Mouse (Mus musculus) limb, embryonic 12.5 days (tissue): ENCODE data around the gene Klhl8. TPM values are rescaled to one million over a fixed set of nuclear protein-coding genes. Genes with fewer than 3 reads are reported as not detected.
A peak's percentile ranks its signal among the peaks of the same experiment; 100 is the strongest.

Experiments
- ATAC-seq: fragments of 200-750 bp; cut with Nextera tagmentation; 2 replicates; pipeline ENCODE4 v1.8.0; 2017; ENCODE audit warnings: low read depth, moderate TSS enrichment; ENCODE audit not compliant: insufficient number of reproducible peaks, insufficient read depth, low FRiP score, low TSS enrichment
- H3K27ac ChIP-seq: fragments of 300-500 bp; sonication (generic); 2 replicates; pipeline ENCODE4 v1.5.1; 2016; ENCODE audit warnings: mild to moderate bottlenecking, moderate library complexity
- H3K27me3 ChIP-seq: fragments of 300-500 bp; sonication (generic); 2 replicates; pipeline ENCODE4 v1.6.1; 2016; ENCODE audit warnings: mild to moderate bottlenecking, moderate library complexity
- H3K36me3 ChIP-seq: fragments of 300-500 bp; sonication (generic); 2 replicates; pipeline ENCODE4 v1.6.1; 2016; ENCODE audit warnings: mild to moderate bottlenecking, moderate library complexity
- H3K4me1 ChIP-seq: fragments of 300-500 bp; sonication (generic); replicated peaks from 2 replicates; pipeline ENCODE4 v1.6.1; 2016
- H3K4me2 ChIP-seq: fragments of 300-500 bp; sonication (generic); 2 replicates; pipeline ENCODE4 v1.6.1; 2016; ENCODE audit warnings: mild to moderate bottlenecking, moderate library complexity
- H3K4me3 ChIP-seq: fragments of 300-500 bp; sonication (generic); replicated peaks from 2 replicates; pipeline ENCODE4 v1.5.1; 2016; ENCODE audit warnings: mild to moderate bottlenecking
- H3K9ac ChIP-seq: fragments of 300-500 bp; sonication (generic); replicated peaks from 2 replicates; pipeline ENCODE4 v1.6.1; 2016; ENCODE audit warnings: mild to moderate bottlenecking, moderate library complexity
- H3K9me3 ChIP-seq: fragments of 300-500 bp; sonication (generic); 2 replicates; pipeline ENCODE4 v1.6.1; 2016; ENCODE audit warnings: mild to moderate bottlenecking, moderate library complexity
- WGBS: fragments of 180-500 bp; shearing (Covaris S2); methylation state at CpG from one replicate; pipeline ENCODE4 v1.1.7; 2016; 5-methylcytosine and 5-hydroxymethylcytosine counted together
- polyA plus RNA-seq: library from polyadenylated mRNA; unstranded; fragments of >200 nt; fragmentation: Nextera tagmentation; extraction: Ambion mirVana; gene quantifications from 2 replicates; pipeline ENCODE4 v1.2.1, GENCODE M21; 2016

Klhl8 gene
- polyA plus RNA-seq, 1 experiment from 2014 or later, result 13.8 TPM

GRCm38 (mm10) chr5:103914335-103915226 is 3.5 kb upstream of the Klhl8 start:
- Histone ChIP-seq H3K4me1 (peaks cover 17% of the 10 kb centered on the region; the same call in 1 of the 2 replicates), H3K9me3 (no peaks in the 10 kb centered on the region), H3K4me3 (no peak overlapping the region), H3K9ac (no peak overlapping the region), H3K27ac (no peak overlapping the region), H3K36me3 (no peaks in the 10 kb centered on the region), H3K27me3 (no peaks in the 10 kb centered on the region), H3K4me2 (no peak overlapping the region)
- WGBS, result 69% methylated on average over 11 of the region's 11 CpGs
- ATAC-seq, result no peak

GRCm38 (mm10) chr5:103913150-103913549 is 2.1 kb upstream of the Klhl8 start:
- peaks cover 20% of the 10 kb centered on the region; the same call in 1 of the 2 replicates for H3K4me1 ChIP-seq
- no peak overlapping the region for H3K9ac ChIP-seq
- no peak overlapping the region for H3K27ac ChIP-seq
- H3K4me2 ChIP-seq, result no peak overlapping the region
- H3K27me3 ChIP-seq, result no peaks in the 10 kb centered on the region
- no peaks in the 10 kb centered on the region for H3K36me3 ChIP-seq
- whole genome bisulfite sequencing, result 61% methylated on average over 4 of the region's 4 CpGs
- ATAC-seq, result no peak
- H3K4me3 ChIP-seq, result no peak overlapping the region
- H3K9me3 ChIP-seq, result no peaks in the 10 kb centered on the region

- Histone ChIP-seq H3K27ac (no peak overlapping the region), H3K4me2 (peak overlapping the region; percentile 79), H3K27me3 (no peaks in the 10 kb centered on the region), H3K4me3 (peak overlapping the region; percentile 84), H3K36me3 (no peaks in the 10 kb centered on the region), H3K9ac (no peak overlapping the region), H3K4me1 (peaks cover 13% of the 10 kb centered on the region; the same call in 1 of the 2 replicates), H3K9me3 (no peaks in the 10 kb centered on the region)
- ATAC-seq, result no peak
- 84% methylated on average over 5 of the region's 5 CpGs for WGBS
These were observed 496 bp upstream of the Klhl8 start for GRCm38 (mm10) chr5:103911555-103911954.

GRCm38 (mm10) chr5:103910156-103910555 is 903 bp downstream of the Klhl8 start:
- H3K9me3 ChIP-seq, result no peaks in the 10 kb centered on the region
- WGBS, result 14% methylated on average over 8 of the region's 9 CpGs
- peaks cover 9% of the 10 kb centered on the region; the same call in 1 of the 2 replicates for H3K4me1 ChIP-seq
- H3K36me3 ChIP-seq, result no peaks in the 10 kb centered on the region
- H3K4me3 ChIP-seq, result peak overlapping the region; percentile 84
- H3K27me3 ChIP-seq, result no peaks in the 10 kb centered on the region
- no peak overlapping the region for H3K27ac ChIP-seq
- H3K9ac ChIP-seq, result no peak overlapping the region; the same call in 1 of the 2 replicates
- no peak for ATAC-seq
- H3K4me2 ChIP-seq, result peak overlapping the region; percentile 79

GRCm38 (mm10) chr5:103909466-103909865 is 1.6 kb downstream of the Klhl8 start:
- Histone ChIP-seq H3K4me3 (no peak overlapping the region), H3K27ac (no peak overlapping the region), H3K27me3 (no peaks in the 10 kb centered on the region), H3K4me1 (peaks cover 9% of the 10 kb centered on the region; the same call in 1 of the 2 replicates), H3K36me3 (no peaks in the 10 kb centered on the region), H3K4me2 (no peak overlapping the region), H3K9me3 (no peaks in the 10 kb centered on the region), H3K9ac (no peak overlapping the region)
- WGBS, result 76% methylated on average over 3 of the region's 3 CpGs
- ATAC-seq, result no peak

DNA sequence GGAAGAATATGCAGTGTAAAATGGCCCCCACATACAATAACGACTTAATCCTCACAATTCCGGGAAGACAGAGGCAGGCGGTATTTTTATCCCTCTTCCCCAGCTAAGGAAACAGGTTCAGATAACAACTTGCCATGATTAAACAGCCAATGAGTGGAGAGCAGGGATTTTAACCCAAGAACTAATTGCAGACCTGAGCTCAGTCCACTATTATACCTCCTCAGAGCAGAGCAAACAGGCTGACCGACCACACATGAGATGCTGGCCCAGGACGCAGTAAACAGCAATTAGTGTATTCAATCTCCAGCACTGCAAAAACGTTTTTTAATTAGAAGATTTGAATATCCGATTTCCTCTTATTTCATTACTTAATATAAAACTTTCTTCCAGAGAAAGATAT is 2.2 kb downstream of the Klhl8 start:
- Histone ChIP-seq H3K9ac (no peak overlapping the region), H3K4me1 (peaks cover 9% of the 10 kb centered on the region; the same call in 1 of the 2 replicates), H3K36me3 (no peaks in the 10 kb centered on the region), H3K27ac (no peak overlapping the region), H3K9me3 (no peaks in the 10 kb centered on the region), H3K4me2 (no peak overlapping the region), H3K4me3 (no peak overlapping the region), H3K27me3 (no peaks in the 10 kb centered on the region)
- ATAC-seq, result no peak
- WGBS, result 37% methylated on average over 7 of the region's 7 CpGs

DNA sequence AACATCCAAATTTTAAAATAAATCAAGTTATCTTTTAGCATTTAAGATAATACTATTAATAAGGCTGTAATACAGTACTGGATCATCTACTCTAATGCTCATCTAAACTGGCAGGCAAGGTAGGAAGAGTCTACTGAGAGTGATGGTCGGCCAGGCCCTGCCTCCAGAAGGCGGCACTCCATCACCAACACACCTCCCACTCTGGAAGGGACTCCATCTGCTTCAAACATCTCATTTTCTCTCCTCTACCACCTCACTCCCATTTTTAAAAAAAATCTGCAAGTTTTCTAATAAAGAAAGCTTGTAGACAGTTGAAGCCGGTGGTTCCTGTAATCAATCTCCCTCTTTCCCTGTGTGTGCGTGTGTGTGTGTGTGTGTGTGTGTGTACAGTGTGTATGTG is 3.2 kb downstream of the Klhl8 start:
- WGBS, result 82% methylated on average over 4 of the region's 4 CpGs
- ATAC-seq, result no peak
- H3K4me1 ChIP-seq, result peaks cover 9% of the 10 kb centered on the region; the same call in 1 of the 2 replicates

GRCm38 (mm10) chr5:103906173-103906572 is 4.9 kb downstream of the Klhl8 start:
- Histone ChIP-seq H3K27me3 (no peaks in the 10 kb centered on the region), H3K4me3 (no peak overlapping the region), H3K4me2 (no peak overlapping the region), H3K36me3 (no peaks in the 10 kb centered on the region), H3K4me1 (peaks cover 9% of the 10 kb centered on the region; the same call in 1 of the 2 replicates), H3K9ac (no peak overlapping the region), H3K27ac (no peak overlapping the region), H3K9me3 (no peaks in the 10 kb centered on the region)
- WGBS, result 89% methylated on average over 6 of the region's 6 CpGs
- ATAC-seq, result no peak

More for the DNA sequence above, 3.2 kb downstream of the Klhl8 start:
- Histone ChIP-seq H3K9me3 (no peaks in the 10 kb centered on the region), H3K9ac (no peak overlapping the region), H3K27me3 (no peaks in the 10 kb centered on the region), H3K36me3 (no peaks in the 10 kb centered on the region), H3K4me3 (no peak overlapping the region), H3K27ac (no peak overlapping the region), H3K4me2 (no peak overlapping the region)

DNA sequence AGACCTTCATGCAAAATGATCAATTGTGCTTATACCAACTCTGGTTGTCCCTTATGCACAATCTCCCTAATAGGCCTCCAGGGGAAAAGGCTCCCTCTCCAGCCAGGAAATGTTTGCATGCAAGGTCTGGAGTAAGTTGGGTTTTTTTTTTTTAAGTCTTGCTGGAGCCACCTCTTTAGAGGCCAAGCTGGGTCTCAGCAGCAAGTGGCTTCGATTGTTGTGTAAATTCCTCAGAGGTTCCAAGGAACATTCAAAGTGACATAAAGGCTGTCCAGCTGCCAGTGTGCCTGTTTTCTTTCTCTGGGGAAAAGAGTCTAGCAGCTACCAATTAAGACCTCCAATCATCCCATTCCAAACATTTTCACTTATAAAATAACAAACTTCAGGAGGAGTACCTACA is 12.7 kb downstream of the Klhl8 start:
- Histone ChIP-seq H3K36me3 (no peaks in the 10 kb centered on the region), H3K9me3 (no peaks in the 10 kb centered on the region)

DNA sequence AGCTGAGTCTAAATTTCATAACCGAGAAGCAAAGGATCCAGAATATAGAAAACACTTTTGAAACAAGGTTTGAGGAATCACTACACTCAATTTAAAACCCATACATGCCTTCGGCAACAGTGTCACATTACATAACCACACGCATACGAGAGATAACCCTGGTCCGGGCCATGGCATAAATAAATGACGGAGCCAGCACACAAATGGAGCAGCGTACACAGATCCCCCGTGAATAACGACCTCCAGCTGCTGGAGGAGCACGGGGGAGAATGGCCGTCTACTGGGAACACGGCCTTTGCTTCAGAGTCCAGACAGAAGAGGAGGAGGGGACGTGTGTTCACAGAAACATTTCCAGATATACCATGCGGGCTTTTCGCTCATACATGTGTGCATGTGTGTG is 21.3 kb downstream of the Klhl8 start:
- ATAC-seq, result no peak
- Histone ChIP-seq H3K27me3 (no peaks in the 10 kb centered on the region), H3K9ac (no peak overlapping the region), H3K9me3 (no peaks in the 10 kb centered on the region), H3K27ac (no peak overlapping the region), H3K4me1 (peaks cover 8% of the 10 kb centered on the region), H3K4me2 (no peak overlapping the region), H3K4me3 (no peak overlapping the region), H3K36me3 (peaks cover under 1% of the 10 kb centered on the region; the same call in 1 of the 2 replicates)
- 40% methylated on average over 15 of the region's 15 CpGs for WGBS

More for the DNA sequence above, 12.7 kb downstream of the Klhl8 start:
- no peak overlapping the region for H3K4me2 ChIP-seq
- H3K4me3 ChIP-seq, result no peak overlapping the region
- 24% methylated on average over 1 of the region's 1 CpGs for WGBS
- H3K9ac ChIP-seq, result no peak overlapping the region
- no peak overlapping the region for H3K27ac ChIP-seq
- H3K4me1 ChIP-seq, result 0 out of 2 replicates have a peak, but pooled peaks cover 3% of the 10 kb centered on the region
- no peaks in the 10 kb centered on the region for H3K27me3 ChIP-seq
- no peak for ATAC-seq

DNA sequence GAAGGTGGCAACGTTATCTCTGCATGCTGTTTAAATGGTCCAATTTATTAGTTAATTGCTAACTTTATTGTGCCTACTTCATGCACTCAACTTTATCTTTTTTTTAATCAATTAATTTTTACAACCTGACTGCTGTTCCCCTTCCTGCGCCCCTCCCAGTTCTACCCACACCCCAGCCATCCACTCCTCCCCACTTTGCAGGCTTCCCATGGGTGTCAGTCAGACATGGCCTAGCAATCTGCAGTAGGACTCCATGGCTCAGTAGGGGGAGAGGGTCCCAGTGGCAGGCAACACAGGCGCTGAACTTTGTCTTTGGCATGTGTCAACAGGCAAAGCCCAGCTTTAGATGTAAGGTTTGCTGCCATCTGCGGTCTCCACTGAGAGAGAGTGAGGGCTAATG is 47.3 kb downstream of the Klhl8 start:
- 71% methylated on average over 4 of the region's 4 CpGs for whole genome bisulfite sequencing
- Histone ChIP-seq H3K27ac (no peak overlapping the region), H3K9ac (no peak overlapping the region), H3K4me2 (no peak overlapping the region), H3K9me3 (no peaks in the 10 kb centered on the region), H3K27me3 (no peaks in the 10 kb centered on the region), H3K36me3 (peaks cover 17% of the 10 kb centered on the region; the same call in 1 of the 2 replicates), H3K4me1 (peaks cover 17% of the 10 kb centered on the region; the same call in 1 of the 2 replicates), H3K4me3 (no peak overlapping the region)
- no peak for ATAC-seq
